Mouse (Mus musculus): ENCODE measurements around the gene Stk40.

DNA sequence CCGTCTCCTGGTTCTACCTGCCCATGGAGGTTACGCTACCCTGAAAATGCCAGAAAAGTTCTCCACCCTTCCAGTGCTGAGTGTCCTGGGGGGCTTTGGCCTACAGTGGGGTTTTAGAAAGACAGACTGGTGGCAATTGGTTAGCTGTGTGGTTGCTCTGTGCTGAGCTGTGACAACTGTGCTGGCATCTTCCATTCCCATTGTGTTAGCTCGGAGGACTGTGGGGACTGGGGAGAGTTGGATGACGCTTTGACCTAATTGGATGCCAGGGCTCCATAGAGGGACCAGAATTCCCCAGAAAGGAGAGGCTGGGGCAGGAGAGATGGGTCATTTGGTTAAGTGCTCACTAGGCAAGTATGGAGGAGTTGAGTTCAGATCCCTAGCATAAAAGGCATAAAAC lies 30.5 kb downstream of the Stk40 start:
- TF ChIP-seq CTCF (IDR thresholded peaks at IDR 0.05; ENCODE audit: low read depth) (no peak), EP300 (IDR thresholded peaks at IDR 0.05; ENCODE audit: low read depth) (no peak)

Data from heart, postnatal 0 days (tissue).